Mouse (Mus musculus) urinary bladder, postnatal 36 days (tissue): ENCODE measurements around the gene Hoxd8.

Source experiments
- DNase-seq, 2 experiments: peaks; one replicate each; pipeline ENCODE4 v3.0.0; 2022; ENCODE audit warnings: low spot score in 2 of 2, mixed read lengths in 1 of 2

Hoxd8 gene

DNA sequence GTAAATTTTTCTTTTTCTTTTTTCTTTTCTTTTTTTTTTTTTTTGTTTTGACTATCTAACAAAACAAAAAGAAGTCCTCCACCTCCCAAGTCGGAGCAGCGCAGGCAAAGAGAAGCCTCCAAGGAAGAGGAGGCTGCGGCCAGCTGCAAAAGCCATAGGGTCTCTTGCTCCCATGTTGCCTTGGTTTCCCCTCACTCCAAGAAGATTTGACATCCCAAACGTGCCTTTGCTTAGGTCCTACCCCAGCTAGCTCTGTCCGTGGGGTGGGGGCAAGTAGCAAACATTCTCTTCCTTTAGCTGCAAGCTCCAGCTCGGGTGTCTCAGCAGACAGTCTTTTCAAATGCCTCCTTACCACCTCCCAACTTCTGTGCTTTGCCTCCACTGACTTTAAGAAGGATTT, 29.4 kb downstream of the Hoxd8 start:
- DNase-seq = no peak

DNA sequence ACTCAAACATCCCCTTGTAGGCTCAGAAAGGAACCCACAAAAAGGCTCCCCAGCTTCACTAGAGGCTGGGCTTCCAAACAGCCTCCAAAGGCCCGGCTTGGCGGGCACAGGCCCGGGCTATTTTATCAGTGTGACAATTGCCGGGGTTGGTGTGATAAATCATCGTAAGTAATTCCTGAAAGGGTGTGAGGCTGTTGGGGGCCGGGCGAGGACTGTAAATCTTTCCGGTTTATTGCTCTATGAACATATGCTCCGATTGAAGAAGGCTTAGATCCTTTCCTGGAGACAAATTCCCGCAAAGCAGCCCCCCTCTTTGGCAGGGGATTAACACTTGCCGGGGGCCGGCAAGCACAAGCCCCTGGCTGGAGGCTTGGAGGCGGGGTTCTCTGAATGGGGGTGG, 30.0 kb downstream of the Hoxd8 start:
- DNase-seq = no peak

DNA sequence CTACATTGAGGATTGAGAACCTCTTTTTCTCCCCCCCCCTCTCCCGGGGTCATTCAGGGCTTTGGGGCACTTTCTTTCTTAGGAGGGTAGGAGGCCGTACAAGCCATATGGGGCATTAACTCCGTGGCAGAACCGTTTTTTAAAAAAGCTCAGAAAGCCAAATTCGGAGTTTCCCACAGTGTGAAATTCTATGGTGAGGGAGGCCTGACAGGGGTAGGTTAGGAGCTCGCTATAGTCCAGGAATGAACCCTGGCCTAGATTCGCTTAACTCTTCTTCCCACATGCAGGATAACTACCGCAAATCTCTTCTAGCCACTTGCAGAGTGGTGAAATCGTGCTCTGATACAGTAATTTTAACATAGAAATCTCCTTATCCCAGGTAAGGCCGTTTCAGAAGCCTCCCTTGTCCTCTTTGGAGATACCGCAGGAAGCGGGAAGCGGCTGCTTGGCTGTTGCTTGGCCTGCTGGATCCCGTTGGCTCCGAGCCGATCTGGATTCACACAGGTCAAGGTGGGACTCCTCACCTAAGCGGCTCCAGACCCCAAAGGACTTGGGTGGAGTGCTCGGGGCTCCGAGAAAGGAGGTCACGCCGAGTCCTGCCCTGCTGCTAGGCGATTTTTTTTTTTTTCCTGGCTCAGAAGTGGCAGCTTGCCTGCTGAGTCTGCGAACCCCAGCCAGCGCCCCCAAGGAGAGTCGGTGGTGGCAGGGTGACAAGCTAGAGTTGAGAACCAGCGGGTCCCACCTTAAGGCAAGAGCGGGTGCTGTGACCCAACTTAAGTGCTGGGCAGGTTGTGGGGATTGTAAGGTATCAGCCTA, 30.8 kb downstream of the Hoxd8 start:
- DNase-seq = no peak

DNA sequence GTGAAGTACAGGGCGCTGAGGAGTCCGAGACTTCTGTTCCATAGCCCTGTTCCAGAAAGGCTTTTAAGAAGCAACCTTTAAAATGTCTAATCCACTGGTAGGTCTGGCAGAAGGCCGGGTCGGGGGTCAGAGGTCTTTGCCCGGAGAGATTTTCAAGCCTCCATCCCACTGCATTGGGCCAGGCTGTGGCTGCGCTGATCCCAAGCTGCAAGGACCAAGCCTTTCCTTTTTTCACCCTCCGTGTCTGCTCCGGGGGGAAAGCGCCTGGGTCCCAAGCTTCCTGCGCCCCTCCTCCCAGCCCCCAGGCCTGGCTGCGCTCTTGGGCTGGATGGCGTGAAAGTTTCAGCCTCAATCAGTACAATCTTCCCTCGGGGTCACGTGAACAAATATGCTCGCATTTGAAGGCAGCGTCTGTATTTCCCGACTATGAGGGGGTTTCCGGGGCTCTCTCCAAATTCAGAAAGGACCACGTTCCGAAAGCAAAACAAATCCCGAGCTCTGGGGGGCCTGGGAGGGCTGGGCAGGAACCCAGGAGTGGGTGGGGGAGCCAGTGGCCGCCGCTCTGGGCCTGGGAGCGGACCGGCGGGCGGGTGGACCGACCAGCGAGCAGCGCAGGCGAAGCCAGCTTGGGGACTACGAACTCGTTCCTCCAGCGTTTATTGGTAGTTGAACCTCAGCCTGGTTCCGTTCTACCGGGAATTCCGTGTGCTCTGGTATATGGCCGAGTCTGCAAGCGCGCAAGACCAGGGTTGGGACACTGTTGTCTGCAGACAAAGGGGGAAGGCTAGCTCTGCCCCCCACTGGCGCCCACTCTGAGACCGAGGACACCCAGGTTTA, 31.7 kb downstream of the Hoxd8 start:
- DNase-seq = no peak

DNA sequence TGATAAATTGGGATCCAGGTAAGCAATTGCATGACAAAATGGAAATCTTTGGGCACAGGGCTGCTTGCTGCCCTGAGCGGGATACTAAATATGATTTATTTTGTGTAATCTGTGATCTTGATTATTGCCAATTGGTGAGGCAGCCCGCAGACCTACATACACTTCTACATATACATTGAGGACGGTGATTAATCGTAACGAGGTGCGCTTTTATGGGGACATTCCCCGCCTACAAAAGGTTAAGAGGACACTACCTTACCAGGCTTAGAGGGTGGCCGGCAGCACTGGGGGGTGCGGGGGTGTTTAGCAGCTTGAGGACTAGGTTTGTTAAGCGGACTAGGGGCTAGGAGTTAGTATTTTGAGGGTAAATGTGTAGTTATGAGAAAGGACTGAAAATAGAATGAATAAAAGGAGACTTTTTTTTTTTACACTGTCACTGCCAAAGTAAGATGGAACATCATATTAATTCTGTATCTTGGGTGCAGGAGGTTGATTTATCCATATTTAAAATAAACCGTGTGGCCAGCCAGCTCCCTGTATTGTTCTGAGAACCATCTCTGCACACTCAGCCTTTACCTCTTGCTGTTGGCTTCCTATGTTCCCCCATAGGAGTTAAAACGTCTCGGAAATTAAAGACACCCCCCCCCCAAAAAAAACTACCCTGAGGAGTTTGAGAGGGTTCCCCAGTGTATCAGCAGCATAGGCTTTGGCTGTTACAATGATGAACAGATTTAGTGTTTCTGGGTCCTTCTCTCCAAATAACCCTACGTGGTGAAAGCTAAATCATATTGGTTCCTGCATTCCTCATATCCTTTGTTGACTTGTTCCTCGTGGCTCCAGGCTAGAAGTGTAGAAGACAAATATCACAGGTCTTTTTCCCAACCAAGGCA, 32.5 kb downstream of the Hoxd8 start:
- no peak for DNase-seq

DNA sequence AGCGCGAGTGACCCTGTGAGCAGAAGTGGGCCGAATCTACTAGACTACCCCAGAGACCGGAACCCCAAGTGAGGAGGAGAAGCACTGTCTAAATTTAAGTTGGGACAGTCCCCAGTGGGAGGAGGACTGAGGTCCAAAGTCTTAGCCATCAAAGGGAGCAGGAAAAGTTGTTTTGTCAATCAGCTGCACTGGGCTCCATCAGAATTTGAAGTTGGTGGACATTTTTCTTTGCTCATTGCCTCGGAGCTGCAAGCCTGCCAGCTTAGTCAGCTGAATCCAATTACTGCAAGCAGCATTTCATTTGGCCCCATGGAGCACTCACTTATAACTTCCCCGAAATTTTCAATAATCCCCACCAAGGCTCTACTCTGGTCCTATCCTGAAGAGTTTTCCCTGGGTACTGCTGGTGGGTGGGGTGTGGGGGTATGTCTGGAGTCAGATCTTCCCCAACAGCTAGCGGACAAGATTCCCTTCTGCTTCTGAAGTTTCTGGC, 33.2 kb downstream of the Hoxd8 start:
- DNase-seq = no peak

DNA sequence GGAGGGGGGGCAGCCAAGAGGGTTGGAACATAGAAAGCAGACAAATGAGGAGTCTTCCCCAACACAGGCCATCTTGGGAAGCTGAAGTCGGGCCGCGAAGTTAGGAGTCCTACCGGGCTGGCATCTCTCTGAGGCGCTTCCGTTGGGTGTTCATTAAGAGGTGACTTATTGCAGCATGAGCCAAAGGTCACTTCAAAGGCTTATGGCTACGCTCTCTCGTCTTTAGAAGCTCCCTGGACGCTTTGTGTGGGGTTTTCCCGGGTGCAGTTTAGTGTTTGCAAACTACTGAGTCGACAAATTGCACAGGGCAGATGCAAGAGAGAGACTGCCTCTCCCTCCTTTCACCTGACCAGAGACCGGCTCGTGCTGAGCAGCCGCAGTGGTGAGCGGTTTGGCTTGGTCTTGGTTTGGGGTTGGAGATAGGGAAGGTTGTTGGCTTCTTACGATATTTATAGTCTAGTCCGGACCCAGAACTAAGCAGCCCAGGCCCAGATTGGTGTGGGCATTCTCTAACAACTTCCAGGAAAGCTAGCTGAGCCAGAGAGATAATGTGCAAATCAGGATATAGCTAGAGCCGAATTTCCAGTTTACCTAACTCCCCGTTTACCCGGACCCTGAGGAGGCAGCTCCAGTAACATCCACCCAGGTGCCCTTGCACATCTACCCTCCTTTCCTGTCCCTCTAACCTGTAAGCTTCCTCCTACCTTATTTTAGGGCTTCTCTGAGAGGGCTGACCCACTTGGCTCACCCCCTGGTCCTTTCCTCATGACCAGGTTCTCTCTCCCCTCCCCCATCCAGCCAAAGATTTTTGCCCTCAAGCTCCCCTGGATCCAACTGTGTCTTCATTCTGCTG, 34.4 kb downstream of the Hoxd8 start:
- no peak for DNase-seq

DNA sequence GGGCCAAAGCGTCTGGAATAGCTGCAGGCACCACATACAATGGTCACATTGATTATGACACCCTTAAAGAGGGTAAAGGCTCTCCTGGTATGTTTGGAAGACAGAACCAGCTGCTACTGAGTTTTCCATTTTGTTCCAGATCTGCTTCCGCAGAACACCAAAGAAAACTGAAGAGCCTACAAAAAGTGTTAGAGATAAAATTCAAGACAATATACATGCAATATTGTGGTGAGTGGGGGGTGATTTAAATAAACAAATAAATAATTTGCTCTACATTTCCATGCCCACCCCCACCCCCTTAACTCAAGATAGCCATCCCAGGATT, 35.0 kb downstream of the Hoxd8 start:
- DNase-seq = no peak

DNA sequence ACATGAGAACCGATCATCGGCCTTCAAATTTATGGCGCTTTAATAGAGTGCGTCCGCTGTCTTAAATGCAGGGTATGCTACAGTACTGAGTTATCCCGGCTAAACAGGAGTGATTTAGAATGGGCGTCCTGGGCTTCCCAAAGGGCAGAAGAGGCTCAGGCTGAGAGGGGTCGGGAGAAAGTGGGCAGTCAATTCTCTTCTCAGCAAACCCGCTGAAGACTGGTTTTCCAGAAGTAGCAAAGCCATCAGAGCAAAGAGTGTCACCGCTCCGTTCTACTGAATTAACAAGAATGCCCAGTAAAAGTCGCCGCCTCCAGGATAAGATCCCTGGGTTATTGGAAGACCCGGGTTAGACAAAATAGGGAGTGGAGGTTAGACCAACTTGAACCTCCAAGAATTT, 35.5 kb downstream of the Hoxd8 start:
- DNase-seq = no peak

DNA sequence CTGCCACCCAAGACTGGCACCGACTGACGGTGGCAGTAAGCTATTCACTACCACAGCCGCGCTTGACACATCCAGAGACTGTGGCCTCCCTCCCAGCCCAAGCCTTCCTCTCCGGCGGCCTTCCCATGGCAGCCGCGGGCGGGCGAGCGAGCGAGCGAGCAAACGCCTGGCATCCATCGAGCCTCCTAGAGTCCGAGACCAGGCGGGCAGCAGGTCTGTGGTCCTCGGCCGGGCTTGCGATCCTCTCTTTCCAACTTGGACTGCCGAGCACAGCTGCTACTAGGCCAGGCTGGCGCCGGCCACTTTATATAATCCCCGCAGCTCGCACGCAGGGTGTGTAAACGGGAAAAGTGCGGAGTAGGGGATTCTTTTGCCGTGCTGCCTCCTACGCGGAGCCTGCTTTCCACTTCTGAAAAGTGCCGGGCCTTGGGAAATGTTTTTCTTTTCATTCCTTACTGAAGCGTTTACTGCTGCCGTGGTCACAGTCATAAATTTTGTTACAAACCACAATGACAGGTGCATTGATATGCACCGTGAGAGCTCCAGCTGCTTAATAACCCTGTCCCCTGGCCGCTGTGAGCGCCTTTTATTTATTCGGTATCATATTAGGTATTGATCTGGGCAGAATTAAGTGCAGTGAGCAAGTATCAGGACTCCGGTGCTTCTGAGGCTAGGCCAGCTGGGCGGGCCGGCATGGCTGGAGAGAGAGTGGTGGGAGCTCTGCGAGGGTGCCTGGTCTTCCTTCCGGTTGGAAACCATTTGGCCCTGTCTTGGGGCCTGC, 36.1 kb downstream of the Hoxd8 start:
- DNase-seq = no peak

DNA sequence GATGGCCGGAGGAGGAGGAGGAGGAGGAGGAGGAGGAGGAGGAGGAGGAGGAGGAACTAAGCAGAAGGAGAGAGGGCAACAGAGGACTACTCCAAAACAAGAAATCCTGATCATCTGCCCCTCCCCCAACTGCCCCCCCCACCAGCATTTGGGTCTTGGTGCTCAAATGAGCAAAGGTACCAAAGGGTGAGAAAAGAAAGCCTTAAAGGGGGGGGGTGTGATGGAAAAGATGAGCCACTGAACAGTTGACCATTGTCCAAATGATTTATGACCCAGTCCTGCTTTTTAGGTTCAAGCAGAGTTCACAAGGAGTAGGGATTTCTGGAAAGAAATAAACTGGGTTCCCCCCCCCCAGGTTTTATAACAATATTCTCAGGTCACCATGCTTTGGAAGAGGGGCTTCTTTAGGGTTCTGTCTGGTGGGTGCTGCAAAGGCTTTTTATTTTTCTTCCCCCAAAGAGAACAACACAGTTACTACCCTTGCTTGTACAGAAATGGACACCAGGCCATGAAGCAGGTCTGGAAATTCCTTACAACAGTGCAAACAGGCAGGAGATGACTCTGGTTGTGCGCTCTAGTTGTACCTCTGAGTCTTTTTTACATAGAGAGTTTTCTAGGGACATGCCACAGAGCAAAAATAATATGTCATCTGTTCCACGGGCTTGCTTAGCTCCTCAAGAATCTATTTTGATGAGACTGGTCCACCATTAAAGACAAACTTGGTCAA, 37.0 kb downstream of the Hoxd8 start:
- no peak for DNase-seq

DNA sequence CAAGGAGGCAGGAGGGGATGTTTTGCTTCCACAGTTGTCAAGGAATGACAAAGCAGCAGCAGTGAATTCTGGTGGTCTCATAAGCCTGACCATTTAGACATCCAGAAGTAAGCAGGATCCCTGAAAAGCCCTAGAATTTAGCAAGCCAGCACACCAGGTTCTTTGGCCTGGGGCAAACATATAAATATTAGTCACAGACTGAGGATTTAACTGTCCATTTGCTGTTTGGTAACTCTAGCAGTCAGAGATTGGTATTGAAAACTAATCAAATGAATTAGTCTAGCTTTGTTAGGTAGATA, 37.5 kb downstream of the Hoxd8 start:
- no peak for DNase-seq

DNA sequence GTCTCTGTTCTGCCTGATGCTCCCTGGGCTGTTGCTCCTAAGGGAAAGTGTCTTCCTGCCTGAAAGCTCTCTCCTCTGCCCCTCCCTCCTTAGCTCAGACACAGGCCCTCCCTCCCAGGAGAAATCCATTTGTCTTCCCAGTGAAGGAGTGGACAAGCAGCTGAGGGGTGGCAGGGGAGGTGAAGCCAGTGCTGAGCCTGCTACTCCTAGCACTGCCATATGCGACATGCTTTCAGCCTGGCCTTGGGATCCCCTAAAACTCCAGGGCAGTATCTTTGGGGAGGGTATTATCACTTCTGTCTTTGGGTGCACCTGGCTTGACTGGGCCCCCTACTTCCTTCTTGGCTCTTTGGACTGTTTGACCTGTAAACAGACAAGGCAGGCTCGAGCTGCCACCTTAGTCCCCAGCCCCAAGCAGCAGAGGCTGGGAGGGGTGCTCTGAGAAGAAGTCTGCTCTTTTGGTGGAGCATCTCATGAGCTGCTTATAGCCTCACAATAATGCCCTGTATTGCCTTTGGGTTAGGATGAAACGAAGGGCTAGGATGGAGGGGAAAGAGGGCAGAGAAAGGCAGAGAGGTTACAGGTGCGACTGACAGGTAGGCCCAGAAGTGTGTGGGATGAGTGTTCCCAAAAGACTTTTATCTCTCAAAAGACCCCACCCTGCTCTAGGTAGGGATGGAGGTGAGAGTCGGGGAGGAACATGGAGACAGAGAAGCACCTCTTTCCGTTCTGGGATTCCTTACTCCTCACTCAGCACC, 41.3 kb downstream of the Hoxd8 start:
- DNase-seq = no peak

DNA sequence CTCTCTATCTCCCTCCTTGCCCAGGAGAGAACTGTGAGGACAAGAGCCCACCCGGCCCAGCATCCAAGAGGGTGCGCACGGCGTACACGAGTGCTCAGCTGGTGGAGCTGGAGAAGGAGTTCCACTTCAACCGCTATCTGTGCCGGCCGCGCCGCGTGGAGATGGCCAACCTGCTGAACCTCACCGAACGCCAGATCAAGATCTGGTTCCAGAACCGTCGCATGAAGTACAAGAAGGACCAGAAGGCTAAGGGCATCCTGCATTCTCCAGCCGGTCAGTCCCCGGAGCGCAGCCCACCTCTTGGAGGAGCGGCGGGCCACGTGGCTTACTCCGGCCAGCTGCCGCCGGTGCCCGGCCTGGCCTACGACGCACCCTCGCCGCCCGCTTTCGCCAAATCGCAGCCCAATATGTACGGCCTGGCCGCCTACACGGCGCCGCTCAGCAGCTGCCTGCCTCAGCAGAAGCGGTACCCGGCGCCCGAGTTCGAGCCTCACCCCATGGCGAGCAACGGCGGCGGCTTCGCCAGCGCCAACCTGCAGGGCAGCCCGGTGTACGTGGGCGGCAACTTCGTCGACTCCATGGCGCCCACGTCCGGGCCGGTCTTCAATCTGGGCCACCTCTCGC, 42.0 kb downstream of the Hoxd8 start:
- no peak for DNase-seq

DNA sequence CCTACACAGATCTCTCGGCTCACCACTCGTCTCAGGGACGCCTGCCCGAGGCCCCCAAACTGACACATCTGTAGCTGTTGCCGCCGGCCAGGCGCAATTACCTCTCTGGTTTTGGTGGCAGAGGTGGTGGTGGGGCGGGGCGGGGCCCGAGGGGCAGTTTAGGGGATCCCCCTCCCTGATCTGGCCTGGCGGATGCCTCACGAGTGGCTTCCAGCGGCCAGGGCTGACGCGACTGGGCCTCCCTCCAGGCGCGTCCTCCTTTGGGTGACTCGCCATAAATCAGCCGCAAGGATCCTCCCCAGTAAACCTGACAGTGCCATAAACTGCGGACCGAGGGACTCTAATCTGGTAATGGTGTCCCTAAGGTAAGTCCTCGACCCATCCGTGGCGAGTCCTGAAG, 42.6 kb downstream of the Hoxd8 start:
- DNase-seq = no peak

DNA sequence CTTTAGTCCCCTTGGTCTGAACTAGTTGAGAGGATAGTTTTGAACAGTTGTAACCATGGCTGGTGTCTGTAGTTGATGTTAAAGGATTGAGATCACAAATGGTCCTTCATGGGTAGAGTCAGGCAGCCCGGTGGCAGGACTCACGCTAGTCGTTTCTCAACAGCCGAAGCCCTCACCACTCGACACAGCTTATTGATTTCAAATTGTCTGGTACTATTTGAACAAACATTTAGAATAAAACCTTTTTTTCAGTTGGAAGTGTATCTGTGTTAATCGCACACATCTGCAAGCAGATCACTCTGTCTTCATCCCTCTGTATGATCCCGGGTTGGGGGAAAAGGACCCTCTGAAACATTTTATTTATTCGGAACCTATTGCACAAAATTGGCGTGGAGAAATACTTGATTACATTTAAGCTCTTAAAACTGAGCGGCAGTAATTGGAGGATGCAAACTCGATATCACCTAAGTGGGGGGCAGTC, 43.3 kb downstream of the Hoxd8 start:
- no peak for DNase-seq

DNA sequence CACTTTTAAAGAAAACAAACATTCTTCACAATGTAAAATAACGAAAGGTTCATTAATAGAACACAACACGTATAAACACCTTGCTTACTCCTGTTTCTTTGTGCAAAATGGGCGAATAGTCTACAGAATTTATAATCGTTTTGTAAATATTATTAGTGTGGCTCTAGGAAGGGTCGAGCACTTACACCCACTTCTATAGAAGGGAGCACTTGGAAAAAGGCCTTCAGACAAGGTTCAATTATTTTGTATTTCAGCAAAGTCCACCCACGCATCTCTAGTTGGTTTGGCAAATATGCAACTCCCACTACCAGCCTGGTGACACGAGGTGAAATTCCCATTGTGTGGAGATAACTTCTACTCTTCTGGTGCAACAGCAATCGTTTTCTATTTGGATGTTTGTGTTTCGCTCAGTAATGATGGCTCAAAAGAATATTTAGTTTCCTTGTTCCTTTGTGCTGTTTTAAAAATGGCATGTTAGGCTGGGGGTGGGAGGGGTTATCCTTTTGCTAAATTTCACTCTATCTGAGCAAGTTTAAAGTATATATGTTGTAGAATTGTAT, 44.1 kb downstream of the Hoxd8 start:
- DNase-seq = no peak
